Mouse (Mus musculus): Measurements from ENCODE around the gene Plekha1. TPM values are rescaled to one million over a fixed set of nuclear protein-coding genes. Genes with fewer than 3 reads are reported as not detected.

The Plekha1 gene
- total and polyA plus RNA-seq, 3 experiments: 0.23 to 8.3 (median 0.36) TPM

- H3K27ac ChIP-seq (ENCODE audit: insufficient read depth, low read depth): no peak overlapping the region
- H3K36me3 ChIP-seq (replicated peaks in 1 of 2; ENCODE audit: control insufficient read depth in 1 of 2, insufficient read depth in 1 of 2, low read length in 1 of 2): no peaks in the 10 kb centered on the region
- no peak for TF ChIP-seq HCFC1 (IDR thresholded peaks at IDR 0.05; ENCODE audit: low read depth, low read length)
- no peak for TF ChIP-seq POLR2AphosphoS2 (IDR thresholded peaks at IDR 0.05; ENCODE audit: low read depth, low read length)
- TF ChIP-seq TBP (conservative IDR thresholded peaks at IDR 0.05; ENCODE audit: low read depth, low read length): no peak
- TF ChIP-seq CHD1 (IDR thresholded peaks at IDR 0.05; ENCODE audit: low read depth, low read length): no peak
- TF ChIP-seq E2F4 (IDR thresholded peaks at IDR 0.05; ENCODE audit: insufficient replicate concordance, low read depth, low read length): no peak
- no peak for TF ChIP-seq JUND (conservative IDR thresholded peaks at IDR 0.05; ENCODE audit: low read depth, low read length)
- TF ChIP-seq RAD21 (IDR thresholded peaks at IDR 0.05; ENCODE audit: low read depth, low read length): no peak
- TF ChIP-seq EP300 (IDR thresholded peaks at IDR 0.05; ENCODE audit: low read length): no peak
- TF ChIP-seq UBTF (IDR thresholded peaks at IDR 0.05; ENCODE audit: low read depth, low read length): no peak
- TF ChIP-seq ZMIZ1 (IDR thresholded peaks at IDR 0.05; ENCODE audit: low read depth, low read length): no peak
- TF ChIP-seq CTCF (conservative IDR thresholded peaks at IDR 0.05 in 1 of 2, IDR thresholded peaks at IDR 0.05 in 1 of 2; ENCODE audit: low read depth in 2 of 2, low read length in 2 of 2): no peak
- no peak for TF ChIP-seq ETS1 (conservative IDR thresholded peaks at IDR 0.05; ENCODE audit: low read depth, low read length)
- no peak for TF ChIP-seq GABPA (IDR thresholded peaks at IDR 0.05; ENCODE audit: insufficient replicate concordance, low read depth, low read length)
- no peak for TF ChIP-seq PAX5 (IDR thresholded peaks at IDR 0.05; ENCODE audit: low read length)
- TF ChIP-seq MXI1 (IDR thresholded peaks at IDR 0.05; ENCODE audit: low read depth, low read length): no peak
- no peak for TF ChIP-seq JUN (IDR thresholded peaks at IDR 0.05; ENCODE audit: insufficient read depth, low read depth, low read length)
- no peak for TF ChIP-seq POLR2A (IDR thresholded peaks at IDR 0.05; ENCODE audit: low read depth, low read length)
- no peak for TF ChIP-seq ELF1 (IDR thresholded peaks at IDR 0.05; ENCODE audit: low read depth, low read length)
- TF ChIP-seq MAX (IDR thresholded peaks at IDR 0.05; ENCODE audit: low read length): no peak
- TF ChIP-seq NELFE (IDR thresholded peaks at IDR 0.05; ENCODE audit: low read depth, low read length): no peak
- peaks cover 8 to 39% of the 10 kb centered on the region in 2 experiments for H3K4me1 ChIP-seq (ENCODE audit: control insufficient read depth in 1 of 2, insufficient read depth in 2 of 2)
- peaks cover 8% of the 10 kb centered on the region for H3K9me3 ChIP-seq (replicated peaks; ENCODE audit: low read length)
- DNase-seq (ENCODE audit: extremely low read depth): no peak
- no peak overlapping the region for H3K9ac ChIP-seq (ENCODE audit: insufficient read depth, low read depth)
- peaks cover 77% of the 10 kb centered on the region for H3K27me3 ChIP-seq (replicated peaks)
- no peaks in the 10 kb centered on the region for H3K79me2 ChIP-seq (replicated peaks; ENCODE audit: control insufficient read depth, extremely low read depth, insufficient read depth, poor library complexity, severe bottlenecking)
- in situ Hi-C loops (cut with MboI; ENCODE audit: low pct_ligation_motif_present, low pct_unique_long_range_greater_than_20kb, low sequenced_read_pairs) (no loop called here), dilution Hi-C loops (cut with MboI; ENCODE audit: extremely low pct_ligation_motif_present, extremely low pct_unique_long_range_greater_than_20kb, low sequenced_read_pairs) (no loop called here)
- no peak overlapping the region for H3K4me2 ChIP-seq (ENCODE audit: insufficient read depth, low read depth, poor library complexity, severe bottlenecking)
- H3K4me3 ChIP-seq (replicated peaks in 1 of 3; ENCODE audit: low read depth in 2 of 3, low read length in 2 of 3, poor library complexity in 1 of 3): no peak overlapping the region
Observed at GRCm38 (mm10) chr7:130823992-130824391, 41.6 kb upstream of the Plekha1 start.

- H3K9me3 ChIP-seq (replicated peaks; ENCODE audit: low read length): peaks cover 8% of the 10 kb centered on the region
- peaks cover 70% of the 10 kb centered on the region for H3K27me3 ChIP-seq (replicated peaks)
- DNase-seq (ENCODE audit: extremely low read depth): no peak
- no peak overlapping the region for H3K27ac ChIP-seq (ENCODE audit: insufficient read depth, low read depth)
- TF ChIP-seq ELF1 (IDR thresholded peaks at IDR 0.05; ENCODE audit: low read depth, low read length) (no peak), ZC3H11A (IDR thresholded peaks at IDR 0.05; ENCODE audit: low read depth, low read length) (no peak), SIN3A (IDR thresholded peaks at IDR 0.05; ENCODE audit: low read length) (no peak), ZMIZ1 (IDR thresholded peaks at IDR 0.05; ENCODE audit: low read depth, low read length) (no peak), ZKSCAN1 (IDR thresholded peaks at IDR 0.05; ENCODE audit: borderline replicate concordance, low read depth, low read length) (no peak), RAD21 (IDR thresholded peaks at IDR 0.05; ENCODE audit: low read depth, low read length) (no peak), UBTF (IDR thresholded peaks at IDR 0.05; ENCODE audit: low read depth, low read length) (no peak), NRF1 (IDR thresholded peaks at IDR 0.05; ENCODE audit: low read depth, low read length) (no peak), POLR2AphosphoS2 (IDR thresholded peaks at IDR 0.05; ENCODE audit: low read depth, low read length) (no peak), BHLHE40 (IDR thresholded peaks at IDR 0.05; ENCODE audit: low read depth, low read length) (no peak), GABPA (IDR thresholded peaks at IDR 0.05; ENCODE audit: insufficient replicate concordance, low read depth, low read length) (no peak), CTCF (conservative IDR thresholded peaks at IDR 0.05 in 1 of 2, IDR thresholded peaks at IDR 0.05 in 1 of 2; ENCODE audit: low read depth in 2 of 2, low read length in 2 of 2) (no peak)
- dilution Hi-C loops (cut with MboI; ENCODE audit: extremely low pct_ligation_motif_present, extremely low pct_unique_long_range_greater_than_20kb, low sequenced_read_pairs) (no loop called here), in situ Hi-C loops (cut with MboI; ENCODE audit: low pct_ligation_motif_present, low pct_unique_long_range_greater_than_20kb, low sequenced_read_pairs) (no loop called here)
- no peak overlapping the region for H3K9ac ChIP-seq (ENCODE audit: insufficient read depth, low read depth)
- H3K4me3 ChIP-seq (replicated peaks in 1 of 3; ENCODE audit: low read depth in 2 of 3, low read length in 2 of 3, poor library complexity in 1 of 3): no peak overlapping the region
- no peak overlapping the region for H3K4me2 ChIP-seq (ENCODE audit: insufficient read depth, low read depth, poor library complexity, severe bottlenecking)
- peaks cover 7 to 32% of the 10 kb centered on the region in 2 experiments for H3K4me1 ChIP-seq (ENCODE audit: control insufficient read depth in 1 of 2, insufficient read depth in 2 of 2)
- no peaks in the 10 kb centered on the region for H3K36me3 ChIP-seq (replicated peaks in 1 of 2; ENCODE audit: control insufficient read depth in 1 of 2, insufficient read depth in 1 of 2, low read length in 1 of 2)
- H3K79me2 ChIP-seq (replicated peaks; ENCODE audit: control insufficient read depth, extremely low read depth, insufficient read depth, poor library complexity, severe bottlenecking): no peaks in the 10 kb centered on the region
Observed at GRCm38 (mm10) chr7:130826343-130826742, 39.2 kb upstream of the Plekha1 start.
